ENCODE assay signal across 8 mouse cellular contexts in genomic region chr9:106891829-106892551, GRCm38 (mm10). TPM values are rescaled to one million over a fixed set of nuclear protein-coding genes. Genes with fewer than 3 reads are reported as not detected.
DNase-seq lines count a peak whose midpoint lies in the region; ATAC-seq and TF ChIP-seq lines count a peak whose summit lies in the region.

Gene Manf (minus strand): TSS chr9:106891979.

- peaks cover 8% of the 10 kb centered on the region for H3K27me3 ChIP-seq in megakaryocyte, embryonic 14.5 days (replicated peaks)

- peak within 1 kb of the TSS; percentile 49; the same call in 1 of the 2 replicates for H3K27ac ChIP-seq in cortical plate, adult 2 months (ENCODE audit: insufficient read depth, low read length)

- H3K4me3 ChIP-seq in cortical plate, adult 2 months (ENCODE audit: insufficient read depth, low read length): peak within 1 kb of the TSS; percentile 55
- H3K4me3 ChIP-seq in megakaryocyte, embryonic 14.5 days (replicated peaks): peak within 1 kb of the TSS; percentile 96

- no peaks in the 10 kb centered on the region for H3K9me3 ChIP-seq in megakaryocyte, embryonic 14.5 days

- peaks cover 9% of the 10 kb centered on the region; the same call in 1 of the 2 replicates for H3K4me1 ChIP-seq in cortical plate, adult 2 months (ENCODE audit: control insufficient read depth, insufficient read depth, low read length)
- peaks cover 62% of the 10 kb centered on the region for H3K4me1 ChIP-seq in megakaryocyte, embryonic 14.5 days

- peak; percentile 96 for TF ChIP-seq POLR2A in cortical plate, adult 2 months (IDR thresholded peaks at IDR 0.05; ENCODE audit: extremely low read depth, insufficient read depth, low read length)

- TF ChIP-seq CTCF in cortical plate, adult 2 months (IDR thresholded peaks at IDR 0.05; ENCODE audit: extremely low read depth, insufficient read depth, low read length): no peak

- H3K36me3 ChIP-seq in megakaryocyte, embryonic 14.5 days (replicated peaks; ENCODE audit: low read length): peaks cover 35% of the 10 kb centered on the region

- peak; percentile 90 for ATAC-seq in activated CD4-positive, CD25-positive, alpha-beta regulatory T cell, adult 4 months

- DNase-seq in gastrocnemius, adult 8-10 months (ENCODE audit: low spot score in 2 of 2): peak; percentile 96 to 98
- DNase-seq in hindlimb bud, embryonic 11.5 days (ENCODE audit: extremely low spot score, low read depth, low spot score): peak; percentile 87
- DNase-seq in left cerebral cortex, adult 8-10 months (ENCODE audit: low spot score in 2 of 2): peak; percentile 95 to 99
- DNase-seq in right cerebral cortex, postnatal 10 days (ENCODE audit: low spot score in 2 of 2): peak; percentile 99 to 100
- DNase-seq in urinary bladder, postnatal 25 days (ENCODE audit: low spot score): peak; percentile 87

RNA-seq across cellular contexts. Expression of gene Manf, which starts in this region (rescaled TPM):
- polyA plus RNA-seq in activated CD4-positive, CD25-positive, alpha-beta regulatory T cell, adult 4 months (2017; shearing (Covaris generic)): 100 to 1,000 TPM; 150 to 198 TPM
- 54.6 and 59.1 TPM in 2 replicates for polyA plus RNA-seq in cortical plate, adult 2 months (2012; rRNA removed)
- total RNA-seq in gastrocnemius, adult 8-10 months (2022): 10 to 100 TPM; 29.5 to 36.0 (median 34.7) TPM
- total RNA-seq in left cerebral cortex, adult 8-10 months (2022): 100 to 1,000 TPM in 2 of 4 experiments, 10 to 100 TPM in 2; 94.8 to 105 (median 98.7) TPM
- 14.7 and 174 TPM in 2 replicates for polyA plus RNA-seq in megakaryocyte, embryonic 14.5 days (2012; ENCODE audit: insufficient read depth, low replicate concordance)

Comparison
In these comparisons a context has a peak if more than half of its experiments do, and no peak if none do; other contexts are left out.
1. Peak in every context shown above with its lines: DNase-seq, ATAC-seq, H3K4me3 ChIP-seq and H3K27ac ChIP-seq.